Mouse (Mus musculus): ENCODE data around the gene Arfip1. TPM values are rescaled to one million over a fixed set of nuclear protein-coding genes. Genes with fewer than 3 reads are reported as not detected.

The Arfip1 gene
- total RNA-seq (2017), result 61.3 to 80.6 TPM (median 68.6 TPM) in 3 replicates

DNA sequence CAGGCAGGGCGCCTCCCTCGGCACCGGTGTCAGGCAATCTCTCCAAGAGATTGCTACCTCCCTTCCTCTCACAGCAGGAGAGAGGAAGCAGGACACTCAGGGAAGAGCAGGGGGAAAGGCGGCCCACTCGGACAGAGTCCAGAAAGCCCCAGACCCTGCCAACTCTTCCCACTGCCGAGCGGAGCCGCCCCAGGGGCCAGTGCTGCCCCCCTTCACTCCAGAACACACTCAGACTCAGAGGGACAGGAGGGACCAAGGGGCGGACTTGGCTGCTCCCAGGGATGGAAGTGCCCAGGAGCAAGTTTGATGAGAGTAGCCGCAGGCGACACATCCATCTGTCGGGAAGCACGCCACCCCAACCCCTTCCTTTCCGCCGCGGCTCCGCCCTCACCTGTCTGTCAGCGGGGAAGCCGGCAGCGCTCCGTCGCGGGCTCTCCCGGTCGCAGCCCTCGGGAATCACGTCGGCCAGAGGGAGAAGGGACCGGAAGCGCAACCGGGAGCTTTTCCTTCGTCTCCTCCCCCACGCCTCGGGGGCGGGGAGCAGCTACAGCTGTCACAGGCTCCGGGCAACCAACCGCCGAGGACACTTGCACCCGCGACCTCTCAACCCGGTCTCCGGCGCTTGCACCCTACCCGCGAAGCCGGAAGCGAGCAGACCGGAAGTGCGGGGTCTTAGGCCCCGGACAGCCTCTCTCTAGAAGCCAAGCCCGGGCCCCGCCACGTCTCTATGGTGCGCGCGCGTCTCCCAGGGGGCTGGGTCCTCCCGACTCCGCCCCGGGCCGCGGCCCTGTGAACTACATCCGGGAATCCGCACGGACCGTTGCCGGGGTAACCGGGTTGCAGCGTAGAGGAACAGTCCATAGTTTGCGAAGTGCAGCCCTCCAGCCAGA, at the start of gene Arfip1:
Arfip1 (minus strand) TSS at position 603 of the 890 bp plus-strand sequence.
- peak; percentile 90 for ATAC-seq (replicated peaks; ENCODE audit: insufficient number of reproducible peaks, low FRiP score, low TSS enrichment, poor library complexity, severe bottlenecking)

DNA sequence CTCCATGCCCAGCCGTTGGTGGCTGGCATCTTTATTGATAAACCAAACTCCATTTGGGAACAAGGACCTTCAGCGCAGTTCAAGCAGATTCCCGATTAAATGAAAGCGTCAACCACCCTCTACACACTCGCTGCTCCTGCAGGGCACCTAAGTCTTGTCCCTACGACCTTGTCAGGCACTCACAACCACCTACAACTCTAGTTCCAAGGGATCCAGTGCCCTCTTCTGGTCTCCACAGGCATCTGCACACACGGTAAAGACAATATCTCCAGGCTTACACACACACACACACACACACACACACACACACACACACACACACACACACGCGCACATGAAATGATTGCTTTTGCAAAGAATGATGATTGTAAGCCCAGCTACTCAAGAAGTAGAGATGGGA, 49.2 kb upstream of the Arfip1 start:
- ATAC-seq (replicated peaks; ENCODE audit: insufficient number of reproducible peaks, low FRiP score, low TSS enrichment, poor library complexity, severe bottlenecking), result no peak

DNA sequence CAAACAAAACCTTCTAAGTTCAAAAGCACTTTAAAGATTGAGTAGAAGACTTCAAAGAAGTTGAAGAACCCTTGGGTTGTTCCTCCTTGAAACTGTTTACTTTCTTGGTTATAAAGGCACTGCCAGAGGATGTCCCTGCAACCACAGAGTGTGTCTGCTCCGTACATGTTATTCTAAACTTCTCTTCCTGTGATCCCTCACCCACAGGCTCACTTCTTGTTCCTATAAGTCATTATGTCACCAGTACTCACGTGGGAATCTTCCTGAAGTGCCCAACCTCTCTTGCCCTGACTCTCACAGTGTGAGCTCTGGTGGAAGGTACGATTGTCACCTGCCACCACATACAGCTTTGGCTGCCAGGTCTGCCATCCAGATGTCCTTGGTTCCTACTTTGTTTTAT, 39.6 kb upstream of the Arfip1 start:
- no peak for ATAC-seq (replicated peaks; ENCODE audit: insufficient number of reproducible peaks, low FRiP score, low TSS enrichment, poor library complexity, severe bottlenecking)

DNA sequence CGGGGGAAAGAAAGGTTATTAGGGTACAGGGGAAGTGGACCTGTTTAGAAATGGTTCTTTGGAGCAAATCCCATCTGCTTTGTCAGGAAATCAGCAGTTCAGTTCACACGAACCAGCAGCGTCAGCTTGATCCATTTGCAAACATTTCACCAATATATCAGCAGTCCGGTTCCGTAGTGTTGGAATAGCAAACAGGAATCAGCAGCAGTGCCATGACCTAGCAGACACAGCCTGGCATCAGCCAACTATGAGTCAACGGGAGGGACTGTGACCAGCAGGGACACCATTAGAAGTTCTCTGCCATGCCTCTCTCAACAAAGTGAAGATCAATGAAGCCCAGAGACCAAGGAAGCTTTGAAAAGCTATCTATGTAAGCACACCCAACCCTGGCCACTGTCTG, 37.3 kb upstream of the Arfip1 start:
- ATAC-seq (replicated peaks; ENCODE audit: insufficient number of reproducible peaks, low FRiP score, low TSS enrichment, poor library complexity, severe bottlenecking), result no peak

DNA sequence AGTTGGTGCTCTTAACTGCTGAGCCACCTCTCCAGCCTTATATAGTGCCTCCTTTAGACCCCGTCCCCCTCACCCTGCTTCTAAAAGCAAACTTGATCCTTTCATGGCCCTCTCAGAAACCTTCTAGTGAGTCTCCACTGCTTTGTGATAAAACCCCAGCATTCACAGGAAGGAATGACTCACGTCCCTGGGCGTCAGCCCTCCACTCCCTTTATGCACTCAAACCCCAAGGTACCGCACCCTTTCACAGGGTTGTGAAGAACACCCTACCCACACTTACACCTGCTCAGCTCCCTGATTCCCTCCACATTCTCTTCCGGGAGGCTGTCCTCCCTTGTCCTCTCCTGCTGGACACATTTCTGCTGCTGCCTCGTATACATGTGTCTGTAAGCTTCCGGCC, 36.6 kb upstream of the Arfip1 start:
- ATAC-seq (replicated peaks; ENCODE audit: insufficient number of reproducible peaks, low FRiP score, low TSS enrichment, poor library complexity, severe bottlenecking), result no peak

DNA sequence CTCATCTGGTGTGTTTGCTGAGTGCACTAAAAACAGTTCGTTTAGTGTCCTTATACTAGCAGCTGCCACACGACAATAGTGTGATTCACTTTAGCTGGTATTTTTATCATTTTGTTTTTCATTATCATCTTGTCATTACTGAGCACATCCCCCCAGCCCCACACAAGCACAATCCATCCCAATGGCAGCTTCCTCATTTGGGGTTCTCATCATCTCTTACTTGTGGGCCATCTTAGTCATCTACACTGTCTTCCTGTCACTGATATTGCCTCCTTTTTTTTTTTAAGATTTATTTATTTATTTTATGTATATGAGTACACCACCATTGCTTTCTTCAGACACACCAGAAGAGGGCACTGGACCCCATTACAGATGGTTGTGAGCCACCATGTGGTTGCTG, 36.2 kb upstream of the Arfip1 start:
- ATAC-seq (replicated peaks; ENCODE audit: insufficient number of reproducible peaks, low FRiP score, low TSS enrichment, poor library complexity, severe bottlenecking), result no peak

DNA sequence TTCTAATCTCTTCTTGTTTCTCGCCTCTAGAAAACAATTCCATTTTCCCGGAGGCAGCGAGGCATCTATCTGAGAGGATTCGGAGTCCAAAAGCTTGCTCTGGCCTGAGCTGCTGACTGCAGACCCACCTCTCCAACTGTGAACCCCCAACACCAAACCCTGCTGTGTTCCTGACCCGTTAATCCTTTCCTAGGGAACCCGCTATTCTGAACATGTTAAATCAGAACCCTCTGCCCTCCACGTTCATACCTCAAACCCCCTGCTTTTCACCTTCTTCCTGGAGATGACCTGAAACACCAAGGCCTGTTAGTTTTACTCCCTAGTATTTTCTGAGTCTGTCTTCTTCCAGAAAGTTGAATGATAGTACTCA, 33.4 kb upstream of the Arfip1 start:
- ATAC-seq (replicated peaks; ENCODE audit: insufficient number of reproducible peaks, low FRiP score, low TSS enrichment, poor library complexity, severe bottlenecking), result no peak

DNA sequence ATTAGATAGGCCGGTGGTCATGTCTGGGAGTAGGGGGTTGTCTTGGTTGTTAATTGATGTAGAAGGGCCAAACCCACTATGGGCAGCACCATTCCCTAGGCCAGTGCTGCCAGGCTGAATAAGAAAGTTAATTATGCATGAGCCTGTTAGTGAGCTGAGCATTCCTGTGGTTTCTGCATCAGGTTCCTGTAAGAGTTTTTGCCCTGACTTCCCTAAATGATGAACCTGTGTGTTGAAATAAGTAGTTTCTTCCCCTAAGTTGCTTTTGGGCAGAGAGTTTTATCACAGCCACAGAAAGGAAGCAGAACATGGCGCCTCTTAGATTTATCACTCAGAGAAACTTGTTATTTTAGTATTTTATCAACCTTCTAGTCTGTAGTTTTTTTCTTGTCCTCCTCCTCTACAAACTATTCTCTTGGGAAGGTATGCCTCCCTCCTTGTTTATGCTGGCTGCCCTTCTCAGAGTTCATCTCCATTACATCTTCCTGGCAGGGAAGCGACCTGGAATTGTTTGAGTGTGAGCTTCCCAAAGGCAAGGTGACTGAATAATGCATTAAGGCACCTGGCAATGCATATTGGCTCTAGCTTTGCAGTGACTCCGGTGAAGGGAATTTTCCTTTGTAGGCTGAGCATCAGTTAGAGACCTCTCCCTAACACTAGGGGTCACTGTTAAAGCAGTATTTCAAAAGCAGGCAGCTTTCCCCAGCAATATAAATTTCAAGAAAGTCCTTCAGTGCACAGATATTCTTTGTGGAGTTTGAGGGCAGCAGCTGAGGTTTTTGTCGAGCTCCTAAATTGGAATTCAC, 32.8 kb upstream of the Arfip1 start:
- ATAC-seq (replicated peaks; ENCODE audit: insufficient number of reproducible peaks, low FRiP score, low TSS enrichment, poor library complexity, severe bottlenecking), result peak; percentile 85

DNA sequence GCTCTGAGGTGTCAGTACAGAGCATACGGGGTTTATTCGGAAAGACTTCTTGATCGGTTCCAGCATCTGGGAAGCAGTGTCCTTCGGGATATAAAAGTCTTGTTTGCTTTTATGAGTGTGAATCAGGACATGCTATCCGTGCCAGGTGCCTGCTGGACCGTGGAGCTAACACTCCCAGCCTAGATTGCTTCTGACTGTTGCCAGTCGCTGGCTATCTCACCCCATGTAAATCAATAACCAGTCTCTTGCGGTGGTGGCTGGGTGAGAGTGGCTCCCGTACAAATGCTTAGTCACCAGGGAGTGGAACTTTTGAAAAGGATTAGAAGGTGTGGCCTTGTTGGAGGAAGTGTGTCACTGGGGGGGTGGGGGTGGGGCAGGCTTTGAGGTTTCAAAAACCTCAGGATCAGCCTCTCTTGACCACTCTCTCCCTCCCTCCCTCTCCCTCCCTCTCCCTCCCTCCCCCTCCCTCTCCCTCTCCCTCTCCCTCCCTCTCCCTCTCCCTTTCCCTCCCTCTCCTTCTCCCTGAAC, 27.8 kb upstream of the Arfip1 start:
- ATAC-seq (replicated peaks; ENCODE audit: insufficient number of reproducible peaks, low FRiP score, low TSS enrichment, poor library complexity, severe bottlenecking), result no peak

DNA sequence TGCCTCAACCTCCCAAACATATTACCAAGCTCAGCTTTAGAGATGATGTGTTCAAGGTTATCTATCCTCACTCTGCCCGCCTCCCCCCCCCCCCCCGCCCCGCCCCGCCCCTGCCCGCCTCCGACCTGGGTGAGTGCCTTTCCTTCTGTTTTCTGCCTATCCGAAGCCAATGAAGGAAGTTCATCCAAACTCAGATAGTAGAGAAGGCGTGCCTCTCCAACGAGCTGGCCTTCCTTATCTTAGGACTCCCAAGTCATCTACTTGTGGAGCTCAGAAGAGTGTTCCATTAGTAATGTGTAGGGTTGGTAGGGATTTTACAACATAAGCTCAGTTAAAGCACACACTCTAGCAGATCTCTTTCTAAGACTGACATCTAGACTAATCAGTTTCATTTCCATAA, 20.8 kb upstream of the Arfip1 start:
- ATAC-seq (replicated peaks; ENCODE audit: insufficient number of reproducible peaks, low FRiP score, low TSS enrichment, poor library complexity, severe bottlenecking), result no peak

DNA sequence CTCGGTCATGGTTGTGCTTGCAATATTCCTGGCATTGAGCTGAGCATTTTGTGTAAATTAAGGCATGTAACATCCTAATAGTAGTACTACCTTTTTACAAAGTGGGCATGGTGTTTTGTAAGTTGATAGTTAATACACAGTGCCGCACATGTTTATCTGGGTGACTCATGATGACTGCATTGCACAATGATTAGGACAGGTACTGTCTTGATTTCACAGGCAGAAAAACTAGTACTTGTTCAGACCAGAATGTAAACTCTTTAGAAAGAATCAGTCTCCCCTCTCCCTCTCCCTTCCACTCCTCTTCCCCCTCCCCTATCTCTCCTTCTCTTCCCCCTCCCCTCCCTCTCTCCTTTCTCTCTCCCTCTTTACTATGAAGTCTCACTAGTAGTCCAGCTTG, 20.3 kb upstream of the Arfip1 start:
- ATAC-seq (replicated peaks; ENCODE audit: insufficient number of reproducible peaks, low FRiP score, low TSS enrichment, poor library complexity, severe bottlenecking), result no peak

DNA sequence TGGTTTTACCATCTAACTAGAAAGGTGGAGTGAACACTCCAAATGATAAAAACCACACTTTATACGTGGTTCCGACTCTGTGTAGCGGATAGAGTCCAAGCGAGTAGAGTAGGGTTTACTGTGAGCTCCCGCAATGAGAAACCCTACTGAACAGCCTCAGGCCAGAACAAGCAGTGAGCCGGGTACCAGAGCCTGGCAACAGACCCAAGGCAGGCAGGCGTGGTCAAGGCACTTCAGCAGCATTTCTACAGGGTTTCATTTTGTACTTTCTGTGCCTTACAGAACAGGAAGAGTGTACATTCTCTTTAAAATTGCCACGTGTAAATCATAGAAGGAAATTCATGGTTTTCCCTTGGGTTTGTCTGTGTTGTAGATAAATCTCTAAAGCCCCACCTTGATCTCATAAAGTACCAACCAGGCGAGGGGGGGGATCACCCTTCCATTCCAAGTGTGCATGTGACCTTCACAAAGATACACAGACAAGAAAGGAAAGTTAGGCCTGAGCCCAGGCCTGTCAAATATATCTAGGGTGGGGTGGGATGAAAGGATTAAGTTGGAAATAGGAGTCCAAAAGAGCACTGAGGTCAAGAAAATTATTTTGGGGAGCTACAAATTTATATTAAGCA, 19.6 kb upstream of the Arfip1 start:
- ATAC-seq (replicated peaks; ENCODE audit: insufficient number of reproducible peaks, low FRiP score, low TSS enrichment, poor library complexity, severe bottlenecking), result no peak

DNA sequence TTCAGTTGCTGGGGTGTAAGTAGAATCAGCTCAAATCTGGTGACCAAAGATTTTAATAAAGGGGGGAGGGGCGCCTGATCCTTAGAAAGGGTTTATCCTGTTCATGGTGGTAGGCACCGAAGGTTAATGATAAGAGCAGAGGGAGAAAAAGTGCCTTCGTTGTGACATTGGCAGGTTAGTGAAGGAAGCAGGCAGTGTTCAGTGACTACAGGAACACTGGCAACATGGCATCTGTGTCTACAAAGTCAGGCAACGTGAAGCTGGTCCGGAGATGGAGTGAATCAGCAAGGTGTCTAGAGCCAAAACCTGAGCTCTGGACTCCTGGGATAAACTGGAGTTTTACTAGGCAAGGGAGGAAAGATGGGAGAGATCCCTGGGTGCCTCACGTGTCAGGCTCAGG, 16.3 kb upstream of the Arfip1 start:
- ATAC-seq (replicated peaks; ENCODE audit: insufficient number of reproducible peaks, low FRiP score, low TSS enrichment, poor library complexity, severe bottlenecking), result no peak

DNA sequence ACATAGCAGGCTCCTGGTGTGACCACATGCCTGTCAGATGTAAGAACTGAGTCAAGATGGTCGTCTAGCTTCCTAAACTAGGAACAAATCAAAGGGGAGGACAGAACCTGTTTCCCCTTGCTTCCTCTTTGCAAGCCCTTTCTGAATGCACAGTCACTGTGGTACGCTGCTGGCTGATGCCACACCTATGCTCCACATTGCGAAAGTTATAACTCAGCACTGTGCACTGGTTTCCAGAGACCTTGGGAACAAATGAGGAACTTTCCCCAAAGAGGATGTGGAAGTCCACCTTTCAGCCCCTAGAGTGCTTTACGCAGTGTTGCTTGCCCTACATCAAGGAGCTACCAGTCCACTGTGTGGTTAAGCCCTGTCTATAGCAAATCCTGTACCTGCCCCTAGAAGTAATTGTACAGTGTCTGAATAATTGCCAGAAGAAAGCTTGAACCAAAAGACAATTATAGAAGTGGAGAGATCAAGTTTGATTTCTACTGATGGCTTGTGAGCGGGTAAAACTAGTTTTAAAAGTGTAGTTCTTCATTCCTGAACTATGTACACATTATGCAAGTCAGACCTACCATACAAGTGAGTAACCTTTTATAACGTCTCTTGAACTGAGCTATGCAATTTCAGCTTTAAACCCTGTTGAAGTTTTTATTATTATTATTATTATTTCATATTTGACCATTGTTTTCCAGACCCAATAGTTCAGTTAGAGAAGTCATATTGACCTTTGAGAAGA, 15.7 kb upstream of the Arfip1 start:
- peak; percentile 97 for ATAC-seq (replicated peaks; ENCODE audit: insufficient number of reproducible peaks, low FRiP score, low TSS enrichment, poor library complexity, severe bottlenecking)

DNA sequence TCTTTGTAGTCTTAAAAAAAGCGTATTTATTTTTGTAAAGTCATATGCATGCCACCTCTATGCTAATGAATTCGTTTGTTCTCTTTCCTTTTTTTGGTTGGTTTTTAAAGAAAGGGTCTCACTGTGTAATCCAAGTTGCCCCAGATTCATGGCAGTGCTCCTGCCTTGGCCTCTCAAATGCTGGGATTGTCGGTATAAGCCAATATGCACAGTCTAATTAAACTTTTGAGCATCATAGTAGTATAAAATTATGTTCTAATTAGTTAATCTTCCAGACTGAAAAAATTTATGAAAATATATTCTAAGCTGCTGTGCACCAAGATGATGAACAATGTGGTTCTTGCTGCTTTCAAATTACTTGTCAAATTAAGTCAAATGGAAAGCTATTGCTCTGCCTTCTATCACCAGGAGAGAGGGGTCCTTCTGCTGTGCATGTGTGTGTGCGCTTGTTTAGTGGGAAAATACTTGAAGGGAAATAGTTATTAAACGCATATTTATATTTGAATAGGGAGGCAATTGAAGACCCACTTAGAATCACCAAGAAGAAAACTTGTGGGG, 13.3 kb upstream of the Arfip1 start:
- ATAC-seq (replicated peaks; ENCODE audit: insufficient number of reproducible peaks, low FRiP score, low TSS enrichment, poor library complexity, severe bottlenecking), result no peak

DNA sequence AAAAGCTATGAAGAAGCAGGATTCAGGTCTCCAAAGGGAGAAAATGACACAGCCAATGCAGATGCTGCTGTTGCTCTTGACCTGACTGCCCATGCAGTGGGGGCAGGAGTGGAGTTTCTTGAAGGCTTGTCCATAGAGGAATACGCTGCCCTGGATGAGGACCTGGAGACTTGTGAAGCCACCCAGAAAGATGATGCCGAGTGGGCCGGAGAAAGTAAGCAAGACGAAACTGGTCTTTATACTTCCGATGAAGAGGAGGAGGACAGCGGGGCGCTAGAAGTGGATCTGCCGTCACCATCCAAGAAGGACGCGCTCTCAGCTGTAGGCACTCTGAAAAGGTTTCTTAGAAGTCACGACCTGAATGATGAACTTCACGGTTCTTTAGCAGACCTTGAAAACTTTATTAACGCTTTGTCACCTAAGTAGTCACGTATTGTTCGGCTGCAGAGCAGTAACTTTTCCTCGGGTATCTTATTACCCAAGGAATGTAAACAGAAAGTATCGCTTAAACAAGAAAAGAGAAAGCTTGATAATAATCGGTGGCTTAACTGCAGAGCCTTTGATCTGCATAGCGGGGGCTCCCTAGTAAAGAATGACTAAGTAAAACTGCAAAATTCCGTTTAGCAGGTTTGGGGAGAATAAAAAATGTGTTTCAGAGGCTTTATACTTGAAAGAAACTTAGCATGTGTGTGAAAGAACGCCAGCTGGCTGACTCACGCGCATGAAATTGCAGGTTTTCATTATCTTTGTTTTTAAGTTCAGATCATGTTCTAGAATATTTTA, 12.7 kb upstream of the Arfip1 start:
- no peak for ATAC-seq (replicated peaks; ENCODE audit: insufficient number of reproducible peaks, low FRiP score, low TSS enrichment, poor library complexity, severe bottlenecking)

DNA sequence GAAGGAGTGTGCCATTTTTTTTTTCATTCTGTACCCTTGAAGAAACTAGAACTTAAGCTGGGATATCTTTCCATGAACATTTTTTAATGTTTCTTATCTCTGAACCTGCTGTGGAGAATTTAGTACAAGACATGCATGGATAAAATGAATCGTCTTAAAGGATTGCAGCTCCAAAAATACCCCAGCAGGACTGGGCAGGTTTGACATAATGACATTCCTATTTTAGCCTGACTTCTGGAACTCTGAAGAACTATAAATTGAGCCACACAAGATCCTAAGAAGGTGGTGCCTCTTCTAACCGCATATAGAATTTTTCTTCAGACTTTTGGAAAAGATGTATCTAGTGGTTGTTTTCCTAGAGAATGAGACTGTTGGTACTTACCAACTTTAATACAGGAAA, 10.8 kb upstream of the Arfip1 start, which contains the start of gene Tigd4:
Tigd4 (plus strand) TSS at position 301 of the 400 bp plus-strand sequence.
- ATAC-seq (replicated peaks; ENCODE audit: insufficient number of reproducible peaks, low FRiP score, low TSS enrichment, poor library complexity, severe bottlenecking), result no peak

DNA sequence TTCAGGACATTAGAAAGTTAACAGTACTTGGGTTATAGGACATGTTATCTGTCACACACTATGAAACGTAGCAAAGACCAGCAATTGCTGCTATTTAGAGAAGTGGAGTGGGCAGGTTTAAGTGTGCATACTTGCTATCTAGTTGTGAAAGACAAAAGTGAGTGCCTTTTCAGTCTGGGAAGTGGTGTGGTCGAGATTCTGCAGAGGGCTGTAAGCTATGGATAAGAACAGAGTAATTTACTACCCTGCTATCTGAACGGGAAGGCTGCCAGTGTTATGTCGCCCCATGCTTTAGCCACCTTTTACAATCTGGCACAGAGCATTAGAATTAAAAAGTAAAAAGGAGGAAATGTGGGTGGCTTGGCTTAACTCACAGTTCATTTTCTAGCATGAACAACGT, 4.3 kb upstream of the Arfip1 start:
- no peak for ATAC-seq (replicated peaks; ENCODE audit: insufficient number of reproducible peaks, low FRiP score, low TSS enrichment, poor library complexity, severe bottlenecking)

All from monocyte, adult 5-6 weeks (primary cell).